Mouse (Mus musculus) limb, embryonic 15.5 days (tissue): Measurements from ENCODE around the gene Rpl3. TPM values are rescaled to one million over a fixed set of nuclear protein-coding genes. Genes with fewer than 3 reads are reported as not detected.

Source experiments
- ATAC-seq: fragments of 200-750 bp; cut with Nextera tagmentation; 2 replicates; pipeline ENCODE4 v1.8.0; 2017; ENCODE audit warnings: low read depth, moderate TSS enrichment; ENCODE audit not compliant: insufficient number of reproducible peaks, low FRiP score, low TSS enrichment
- H3K27ac ChIP-seq: fragments of 300-500 bp; sonication (generic); 2 replicates; pipeline ENCODE4 v1.5.1; 2015; ENCODE audit warnings: moderate library complexity, mild to moderate bottlenecking, inconsistent platforms
- H3K27me3 ChIP-seq: fragments of 300-500 bp; sonication (generic); 2 replicates; pipeline ENCODE4 v1.6.1; 2015; ENCODE audit warnings: inconsistent platforms
- H3K36me3 ChIP-seq: fragments of 300-500 bp; sonication (generic); 2 replicates; pipeline ENCODE4 v1.6.1; 2015; ENCODE audit warnings: inconsistent platforms
- H3K4me1 ChIP-seq: fragments of 300-500 bp; sonication (generic); 2 replicates; pipeline ENCODE4 v1.6.1; 2015; ENCODE audit warnings: inconsistent platforms
- H3K4me2 ChIP-seq: fragments of 300-500 bp; sonication (generic); 2 replicates; pipeline ENCODE4 v1.6.1; 2015; ENCODE audit warnings: mild to moderate bottlenecking, inconsistent platforms
- H3K4me3 ChIP-seq: fragments of 300-500 bp; sonication (generic); 2 replicates; pipeline ENCODE4 v1.5.1; 2015; ENCODE audit warnings: mild to moderate bottlenecking, inconsistent platforms
- H3K9ac ChIP-seq: fragments of 300-500 bp; sonication (generic); 2 replicates; pipeline ENCODE4 v1.6.1; 2015; ENCODE audit warnings: inconsistent platforms
- H3K9me3 ChIP-seq: fragments of 300-500 bp; sonication (generic); 2 replicates; pipeline ENCODE4 v1.6.1; 2016; ENCODE audit warnings: inconsistent platforms
- WGBS: fragments of 180-500 bp; shearing (Covaris S2); methylation state at CpG from one replicate; pipeline ENCODE4 v1.1.7; 2015; 5-methylcytosine and 5-hydroxymethylcytosine counted together
- polyA plus RNA-seq: library from polyadenylated mRNA; unstranded; fragments of >200 nt; fragmentation: Nextera tagmentation; extraction: Ambion mirVana; gene quantifications from 2 replicates; pipeline ENCODE4 v1.2.1, GENCODE M21; 2015

Gene Rpl3
- 1,003 and 1,080 TPM in 2 replicates for polyA plus RNA-seq

DNA sequence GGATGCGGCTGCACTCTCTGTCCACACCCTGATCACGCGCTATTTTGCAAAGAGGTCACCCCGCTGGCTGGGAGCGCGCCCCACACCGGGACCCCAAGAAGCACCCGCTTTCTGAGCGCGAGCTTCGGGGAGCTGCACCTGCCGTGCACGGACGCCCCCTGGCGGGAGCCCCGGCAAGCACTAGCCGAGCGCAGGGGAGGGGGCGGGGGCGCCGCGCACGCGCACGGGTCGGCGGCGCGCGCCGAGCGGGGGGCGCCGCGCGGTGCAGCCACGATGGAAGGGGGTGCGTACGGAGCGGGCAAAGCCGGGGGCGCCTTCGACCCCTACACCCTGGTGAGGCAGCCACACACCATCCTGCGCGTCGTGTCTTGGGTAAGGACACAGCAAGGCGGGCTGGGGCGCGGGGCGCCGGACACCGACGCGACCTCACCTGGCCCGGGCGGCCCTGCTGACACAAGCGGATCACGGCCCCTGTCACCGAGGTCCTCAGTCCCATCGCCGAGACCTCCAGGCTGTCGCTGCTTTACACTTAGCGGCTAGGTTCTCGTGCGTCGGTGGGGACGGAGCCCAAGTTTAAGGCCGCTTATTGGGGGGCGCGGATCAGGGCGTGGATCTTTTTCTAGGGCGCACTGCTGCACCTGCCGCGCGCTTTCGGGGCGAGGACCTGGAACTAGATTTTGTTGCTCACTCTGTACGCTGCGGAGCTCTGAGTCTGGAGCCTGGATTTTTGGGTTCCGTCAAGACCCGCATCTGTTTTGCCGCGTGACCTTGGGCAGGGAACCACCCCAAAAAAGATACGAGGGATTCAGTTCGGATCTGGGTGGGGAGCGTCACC, at the start of gene Rpl3, which contains the start of gene Syngr1:
Gene Rpl3, minus strand, starts transcription at position 748 of the 835 bp plus-strand sequence.
Gene Syngr1, plus strand, starts transcription at position 214 of the 835 bp plus-strand sequence.
- Histone ChIP-seq H3K36me3 (no peaks in the 10 kb centered on the region), H3K4me1 (peaks cover 23% of the 10 kb centered on the region), H3K4me2 (peak within 1 kb of the TSS; percentile 98), H3K4me3 (peak within 1 kb of the TSS; percentile 60), H3K27ac (no peak within 1 kb of the TSS), H3K9ac (peak within 1 kb of the TSS; percentile 39), H3K9me3 (no peaks in the 10 kb centered on the region), H3K27me3 (peaks cover 50% of the 10 kb centered on the region)
- 0 out of 2 replicates have a peak, but pooled peaks have one; percentile 25 for ATAC-seq
- 1% methylated on average over 86 of the region's 86 CpGs for WGBS

DNA sequence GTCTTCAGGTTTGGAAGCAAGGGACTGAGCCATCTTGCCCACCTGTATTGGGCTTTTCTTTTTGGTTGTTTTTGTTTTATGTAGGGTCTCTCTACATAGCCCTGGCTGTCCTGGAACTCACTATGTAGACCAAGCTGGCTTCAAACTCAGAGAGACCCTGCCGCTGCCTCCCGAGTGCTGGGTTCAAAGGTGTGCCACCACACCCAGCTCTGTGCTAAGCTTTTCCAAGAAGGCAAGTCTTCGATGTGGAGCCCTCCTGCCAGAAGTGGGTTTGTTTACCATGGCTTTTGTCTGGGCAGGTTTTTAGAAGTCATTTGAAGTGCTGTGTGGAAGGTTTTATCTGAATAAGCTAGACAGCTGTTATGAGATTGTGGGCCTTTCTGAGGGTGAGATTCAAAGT, 49.2 kb upstream of the Rpl3 start:
- Histone ChIP-seq H3K4me3 (no peak overlapping the region), H3K9ac (no peak overlapping the region)

DNA sequence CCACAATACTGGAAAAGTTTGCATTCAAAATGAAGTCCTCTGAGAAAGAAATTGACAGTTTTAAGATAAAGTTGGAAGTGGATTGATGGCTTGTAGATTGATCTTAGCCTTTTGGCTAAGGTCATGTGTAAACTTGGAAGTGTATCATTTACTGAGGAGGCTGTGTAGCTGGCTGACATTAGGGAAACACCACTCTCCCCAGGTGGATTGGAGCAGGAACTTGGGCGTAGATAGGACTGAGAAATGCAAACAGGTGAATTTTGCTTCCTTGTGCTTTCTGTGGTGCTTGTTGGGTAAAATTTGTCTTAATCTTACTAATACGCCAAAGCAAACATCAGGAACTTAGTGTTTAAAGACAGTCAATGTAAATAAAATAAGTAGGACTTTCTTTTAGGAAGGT, 48.6 kb upstream of the Rpl3 start:
- H3K9ac ChIP-seq, result no peak overlapping the region
- no peaks in the 10 kb centered on the region for H3K27me3 ChIP-seq
- peaks cover 48% of the 10 kb centered on the region for H3K36me3 ChIP-seq
- no peak for ATAC-seq
- no peak overlapping the region for H3K27ac ChIP-seq
- H3K4me2 ChIP-seq, result no peak overlapping the region
- no peaks in the 10 kb centered on the region for H3K9me3 ChIP-seq
- H3K4me3 ChIP-seq, result no peak overlapping the region
- WGBS, result 94% methylated on average over 2 of the region's 2 CpGs
- no peaks in the 10 kb centered on the region for H3K4me1 ChIP-seq

More for the DNA sequence above, 49.2 kb upstream of the Rpl3 start:
- ATAC-seq, result no peak
- Histone ChIP-seq H3K36me3 (peaks cover 48% of the 10 kb centered on the region), H3K4me1 (no peaks in the 10 kb centered on the region), H3K9me3 (no peaks in the 10 kb centered on the region), H3K27ac (no peak overlapping the region), H3K4me2 (no peak overlapping the region), H3K27me3 (no peaks in the 10 kb centered on the region)
- WGBS, result 96% methylated on average over 3 of the region's 3 CpGs

DNA sequence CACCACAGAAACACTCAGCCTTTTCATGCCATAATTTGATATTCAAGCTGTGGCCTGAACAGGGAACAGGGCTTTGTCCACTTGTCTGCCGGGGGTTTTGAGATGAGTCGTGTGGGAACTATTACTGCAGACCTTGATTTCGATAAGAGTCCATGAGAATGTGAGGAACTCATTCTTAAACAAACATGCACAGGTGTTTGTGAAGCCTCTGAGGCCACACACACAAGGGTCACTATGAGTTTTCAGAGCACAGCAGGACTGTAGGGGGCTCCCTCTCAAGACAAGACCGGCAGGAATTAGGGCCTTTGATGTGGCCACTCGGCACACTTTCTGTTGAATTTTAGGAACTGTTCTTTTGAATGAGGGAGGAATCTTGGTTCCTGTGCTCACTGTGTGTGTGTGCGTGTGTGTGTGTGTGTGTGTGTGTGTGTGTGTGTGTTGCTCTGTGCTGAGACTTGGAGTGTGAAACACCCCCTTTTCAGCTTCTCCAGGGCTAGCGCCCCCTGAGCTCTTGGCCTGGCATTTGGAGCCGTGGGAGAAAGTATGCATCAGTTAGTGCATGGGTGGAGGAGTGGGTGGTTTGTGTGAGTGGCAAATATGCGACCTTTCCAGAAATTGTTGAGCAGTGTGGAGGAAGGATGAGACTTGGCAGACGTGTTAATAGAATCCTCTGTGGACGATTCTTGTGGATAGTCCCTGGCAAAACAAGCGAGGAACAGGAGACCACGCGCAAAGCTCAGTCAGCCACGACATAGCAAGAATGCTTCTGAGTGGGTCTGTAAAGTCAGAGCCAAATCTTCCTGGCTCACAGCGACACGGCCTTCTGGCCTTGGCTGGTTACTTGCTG, 46.5 kb upstream of the Rpl3 start:
- Histone ChIP-seq H3K4me1 (peaks cover 13% of the 10 kb centered on the region), H3K27me3 (no peaks in the 10 kb centered on the region), H3K4me2 (no peak overlapping the region), H3K27ac (no peak overlapping the region), H3K4me3 (no peak overlapping the region), H3K9me3 (no peaks in the 10 kb centered on the region), H3K36me3 (peaks cover 37% of the 10 kb centered on the region), H3K9ac (no peak overlapping the region)
- 69% methylated on average over 17 of the region's 17 CpGs for WGBS
- no peak for ATAC-seq

DNA sequence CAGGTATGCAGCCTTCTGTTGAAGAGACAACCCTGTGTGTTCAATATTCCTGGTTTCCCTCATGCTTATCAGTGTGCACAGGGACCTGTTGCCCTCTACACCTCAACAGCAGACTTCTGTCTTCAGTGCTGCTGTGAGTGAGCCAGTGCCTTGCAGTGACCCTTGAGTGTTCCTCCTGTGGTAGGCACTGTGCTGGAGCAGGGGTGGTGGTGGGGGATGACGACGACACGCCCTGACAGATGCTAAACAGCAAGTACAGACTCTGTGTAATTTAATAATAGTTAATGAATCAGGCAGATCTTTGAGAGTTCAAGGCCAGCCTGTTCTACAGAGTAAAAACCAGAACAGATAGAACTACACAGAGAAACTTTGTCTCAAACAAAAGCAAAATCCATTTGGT, 45.0 kb upstream of the Rpl3 start:
- Histone ChIP-seq H3K27me3 (no peaks in the 10 kb centered on the region), H3K4me2 (no peak overlapping the region), H3K4me1 (peaks cover 13% of the 10 kb centered on the region), H3K9ac (no peak overlapping the region), H3K36me3 (peaks cover 25% of the 10 kb centered on the region), H3K27ac (no peak overlapping the region), H3K9me3 (no peaks in the 10 kb centered on the region), H3K4me3 (no peak overlapping the region)
- WGBS, result 91% methylated on average over 3 of the region's 3 CpGs
- ATAC-seq, result no peak

DNA sequence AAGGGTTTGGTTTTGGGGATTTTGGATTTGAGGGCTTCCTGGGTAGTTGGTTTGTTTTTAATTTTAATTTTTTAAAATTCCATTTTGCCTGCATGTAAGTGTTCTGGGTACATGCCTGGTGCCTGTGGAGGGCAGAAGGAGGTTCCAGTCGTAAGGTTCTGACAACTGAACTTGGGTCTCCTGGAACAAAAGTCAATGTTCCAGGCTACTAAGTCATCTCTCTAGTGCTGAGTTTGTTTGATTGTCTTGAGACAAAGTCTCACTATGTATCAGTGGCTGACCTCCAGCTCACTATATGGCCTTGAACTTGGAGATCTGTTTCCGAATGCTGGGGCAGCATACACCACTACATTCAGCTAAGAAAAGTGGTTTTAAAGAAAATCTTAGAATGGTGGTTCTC, 43.8 kb upstream of the Rpl3 start:
- 92% methylated on average over 2 of the region's 2 CpGs for WGBS

DNA sequence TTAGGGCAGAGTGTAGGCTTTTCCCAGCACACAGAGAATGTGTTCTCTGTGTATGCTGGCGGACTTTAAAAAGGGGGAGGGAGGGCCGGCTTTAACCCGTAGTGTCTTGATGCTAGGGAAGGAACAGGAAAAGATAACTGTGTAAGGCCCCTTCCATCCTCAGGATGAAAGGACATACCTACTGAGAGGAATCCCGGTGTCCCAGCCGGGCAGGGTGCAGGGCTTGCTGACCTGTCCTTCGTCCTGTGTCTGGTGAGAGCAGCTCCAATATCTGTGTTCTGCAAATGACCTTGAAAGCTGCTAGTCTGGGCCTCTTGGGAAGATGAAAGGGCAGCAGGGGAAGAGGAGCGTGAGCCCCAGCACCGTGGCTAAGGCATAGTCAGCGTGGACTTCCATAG, 42.8 kb upstream of the Rpl3 start:
- 74% methylated on average over 9 of the region's 9 CpGs for WGBS
- H3K36me3 ChIP-seq, result 0 out of 2 replicates have a peak, but pooled peaks cover 7% of the 10 kb centered on the region
- peak overlapping the region; percentile 100; the same call in 1 of the 2 replicates for H3K27ac ChIP-seq
- no peaks in the 10 kb centered on the region for H3K27me3 ChIP-seq
- ATAC-seq, result no peak
- peak overlapping the region; percentile 71 for H3K4me3 ChIP-seq
- H3K9me3 ChIP-seq, result no peaks in the 10 kb centered on the region
- H3K4me1 ChIP-seq, result peaks cover 13% of the 10 kb centered on the region
- peak overlapping the region; percentile 88 for H3K9ac ChIP-seq
- peak overlapping the region; percentile 77 for H3K4me2 ChIP-seq

More for the DNA sequence above, 43.8 kb upstream of the Rpl3 start:
- Histone ChIP-seq H3K4me3 (no peak overlapping the region), H3K9ac (no peak overlapping the region), H3K36me3 (peaks cover 15% of the 10 kb centered on the region), H3K9me3 (no peaks in the 10 kb centered on the region), H3K4me2 (no peak overlapping the region), H3K27me3 (no peaks in the 10 kb centered on the region), H3K4me1 (peaks cover 13% of the 10 kb centered on the region), H3K27ac (no peak overlapping the region)
- ATAC-seq, result no peak

DNA sequence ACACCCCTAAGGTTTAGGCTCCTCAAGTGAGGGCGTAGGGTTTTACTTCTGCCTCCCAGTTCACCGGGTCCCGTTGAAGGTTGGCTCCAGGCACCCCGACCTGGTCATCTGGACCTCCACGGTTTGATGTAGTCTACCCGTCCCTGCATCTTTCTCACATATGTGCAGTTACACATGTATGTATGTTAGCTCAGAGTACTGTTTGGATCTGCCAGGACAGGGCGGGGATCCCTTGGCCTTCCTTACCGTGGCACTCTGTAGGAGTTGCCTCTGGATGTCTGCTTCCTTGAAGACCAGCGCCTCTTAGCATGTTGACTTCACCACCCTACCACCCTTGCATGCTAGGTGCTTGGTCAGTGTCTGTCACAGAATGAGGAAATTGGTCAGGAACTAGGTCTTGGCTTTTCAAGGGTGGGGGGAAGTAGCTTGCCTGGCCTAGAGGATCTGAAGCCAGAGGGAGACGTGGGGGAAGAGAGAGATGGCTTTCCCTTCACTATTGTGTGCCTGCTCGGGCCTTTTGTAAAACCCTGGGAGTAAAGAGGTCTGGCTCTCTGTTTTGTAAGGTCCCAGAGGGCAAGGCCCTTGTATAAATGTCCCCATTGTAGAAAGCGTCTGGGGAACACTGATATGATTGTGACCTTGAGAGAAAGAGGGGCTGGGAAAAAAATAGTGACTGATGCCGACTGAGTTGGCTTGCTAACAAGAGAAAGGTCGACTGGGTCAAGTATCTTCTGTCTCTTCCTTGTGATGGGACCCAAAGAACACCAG, 42.2 kb upstream of the Rpl3 start:
- no peaks in the 10 kb centered on the region for H3K9me3 ChIP-seq
- H3K4me3 ChIP-seq, result peak overlapping the region; percentile 71
- 17% methylated on average over 14 of the region's 14 CpGs for WGBS
- H3K27me3 ChIP-seq, result no peaks in the 10 kb centered on the region
- H3K36me3 ChIP-seq, result 0 out of 2 replicates have a peak, but pooled peaks cover 7% of the 10 kb centered on the region
- no peak for ATAC-seq
- H3K4me2 ChIP-seq, result peak overlapping the region; percentile 77
- H3K4me1 ChIP-seq, result peaks cover 13% of the 10 kb centered on the region
- peak overlapping the region; percentile 88 for H3K9ac ChIP-seq
- peak overlapping the region; percentile 100 for H3K27ac ChIP-seq

DNA sequence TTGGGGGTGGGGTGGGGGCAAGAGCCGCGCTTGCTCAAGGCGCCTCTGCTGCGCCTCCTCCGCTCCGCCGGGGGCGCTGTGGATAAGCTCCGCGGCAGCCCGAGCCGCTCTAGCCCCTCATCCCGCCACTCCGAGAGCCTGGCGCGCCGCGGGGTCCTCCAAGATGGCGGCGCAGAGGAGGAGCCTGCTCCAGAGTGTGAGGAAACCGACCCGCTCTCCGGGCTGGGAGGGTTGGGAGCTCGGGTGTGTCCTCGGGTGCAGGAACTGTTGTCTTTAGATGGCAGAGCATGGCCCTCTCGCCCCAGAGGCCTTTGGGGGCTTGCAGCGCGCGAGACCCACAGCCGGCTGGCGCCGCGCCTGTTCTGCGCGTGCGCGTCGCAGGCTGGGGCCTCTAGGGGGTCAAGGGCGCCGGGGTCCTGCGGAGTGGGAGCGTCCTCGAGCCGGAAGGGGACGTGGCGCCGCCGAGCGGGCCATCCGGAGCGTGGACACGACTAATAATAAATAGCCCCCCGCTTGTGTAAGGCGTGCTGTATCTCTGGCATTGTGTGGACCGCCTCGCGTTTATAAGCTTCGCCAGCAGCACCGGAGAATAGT, 41.4 kb upstream of the Rpl3 start, which contains the start of gene Tab1:
Gene Tab1, plus strand, starts transcription at position 135 of the 594 bp plus-strand sequence.
- Histone ChIP-seq H3K4me3 (peak within 1 kb of the TSS; percentile 71), H3K4me2 (peak within 1 kb of the TSS; percentile 77), H3K9me3 (no peaks in the 10 kb centered on the region), H3K27ac (peak within 1 kb of the TSS; percentile 100), H3K27me3 (no peaks in the 10 kb centered on the region), H3K4me1 (peaks cover 13% of the 10 kb centered on the region), H3K36me3 (0 out of 2 replicates have a peak, but pooled peaks cover 7% of the 10 kb centered on the region), H3K9ac (peak within 1 kb of the TSS; percentile 88)
- under 1% methylated on average over 59 of the region's 59 CpGs for WGBS
- ATAC-seq, result peak; percentile 95

DNA sequence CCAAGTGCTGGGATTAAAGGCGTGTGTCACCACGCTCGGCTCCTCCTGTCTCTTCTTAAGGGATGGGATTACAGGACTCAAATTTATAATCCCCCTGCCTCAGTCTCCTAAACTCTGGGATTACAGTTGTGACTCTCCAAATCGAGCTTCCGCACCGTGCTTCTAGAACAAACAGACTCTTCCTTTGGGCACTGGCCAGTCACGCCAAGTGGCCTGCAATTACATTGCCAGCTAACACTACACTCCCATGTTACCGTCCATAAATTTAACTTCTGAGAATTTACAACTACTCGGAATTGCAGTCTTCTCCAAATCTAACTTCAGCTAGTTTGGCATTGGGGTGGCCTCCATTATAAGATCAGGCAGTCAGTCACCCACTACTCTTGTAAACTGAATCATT, 40.8 kb upstream of the Rpl3 start:
- 79% methylated on average over 9 of the region's 9 CpGs for WGBS
- Histone ChIP-seq H3K4me3 (peak overlapping the region; percentile 71), H3K9ac (no peak overlapping the region), H3K27ac (0 out of 2 replicates have a peak overlapping the region, but pooled peaks have one; percentile 100), H3K4me1 (peaks cover 13% of the 10 kb centered on the region), H3K4me2 (peak overlapping the region; percentile 77), H3K9me3 (no peaks in the 10 kb centered on the region), H3K36me3 (0 out of 2 replicates have a peak, but pooled peaks cover 7% of the 10 kb centered on the region), H3K27me3 (no peaks in the 10 kb centered on the region)
- no peak for ATAC-seq

DNA sequence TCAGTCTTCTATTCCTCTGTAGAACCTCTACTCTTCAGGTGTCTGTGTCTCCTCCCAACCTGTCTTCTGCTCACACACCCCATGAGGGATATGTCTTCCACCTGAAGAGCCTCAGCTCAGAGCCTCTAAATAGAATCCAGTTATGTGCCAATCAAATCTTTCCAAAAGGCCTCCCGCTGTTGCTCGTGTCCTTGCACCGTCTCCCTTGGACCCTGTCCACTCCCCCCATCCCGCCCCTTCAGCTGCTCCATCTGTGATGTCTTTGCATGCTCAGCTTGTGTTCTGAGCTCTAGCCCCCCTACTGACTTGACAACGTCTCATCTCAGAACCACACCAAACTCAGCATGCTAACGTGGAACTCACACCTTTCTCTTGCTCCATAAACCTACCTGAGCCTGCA, 39.8 kb upstream of the Rpl3 start:
- ATAC-seq, result no peak
- no peaks in the 10 kb centered on the region for H3K9me3 ChIP-seq
- H3K36me3 ChIP-seq, result no peaks in the 10 kb centered on the region
- no peak overlapping the region for H3K27ac ChIP-seq
- no peak overlapping the region for H3K4me3 ChIP-seq
- H3K9ac ChIP-seq, result no peak overlapping the region
- no peaks in the 10 kb centered on the region for H3K27me3 ChIP-seq
- H3K4me2 ChIP-seq, result no peak overlapping the region
- 73% methylated on average over 6 of the region's 6 CpGs for WGBS
- H3K4me1 ChIP-seq, result peaks cover 13% of the 10 kb centered on the region
